8 mouse cellular contexts compared by ENCODE assay signal in the genomic region with DNA sequence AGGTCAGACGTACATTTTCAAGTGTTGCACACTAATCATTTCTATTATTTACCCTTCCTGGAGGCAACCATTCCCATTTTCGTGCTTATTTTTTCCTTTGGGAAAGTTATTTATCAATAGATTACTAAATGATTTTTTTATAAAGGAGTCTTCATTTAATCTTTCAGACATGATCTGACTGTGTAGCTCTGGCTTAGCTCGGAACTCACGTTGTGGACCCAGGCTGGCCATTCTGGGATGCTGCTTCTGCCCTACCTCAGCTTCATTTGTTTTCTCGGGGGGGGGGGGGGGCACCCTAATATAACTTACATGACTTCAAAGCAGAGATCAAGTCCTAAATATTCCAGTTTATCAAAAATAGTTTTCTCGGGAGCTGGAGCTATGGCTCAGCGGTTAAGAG. TPM values are rescaled to one million over a fixed set of nuclear protein-coding genes. Genes with fewer than 3 reads are reported as not detected.
DNase-seq lines count a peak whose midpoint lies in the region; ATAC-seq and TF ChIP-seq lines count a peak whose summit lies in the region.

No protein-coding gene starts in this region.

- H3K9ac ChIP-seq in heart, embryonic 12.5 days: no peak overlapping the region
- peak overlapping the region; percentile 51 for H3K9ac ChIP-seq in forebrain, embryonic 11.5 days (ENCODE audit: low read length)
- H3K9ac ChIP-seq in liver, embryonic 14.5 days (replicated peaks): peak overlapping the region; percentile 35

- peaks cover 6% of the 10 kb centered on the region for H3K4me1 ChIP-seq in heart, embryonic 12.5 days (replicated peaks)
- H3K4me1 ChIP-seq in forebrain, embryonic 11.5 days (replicated peaks; ENCODE audit: control insufficient read depth, insufficient read depth, low read length): peaks cover 4% of the 10 kb centered on the region; the same call in 1 of the 2 replicates
- no peaks in the 10 kb centered on the region; a peak in 2 of 4 replicates for H3K4me1 ChIP-seq in liver, embryonic 14.5 days (replicated peaks; ENCODE audit: control insufficient read depth in 2 of 2, insufficient read depth in 2 of 2, low read length in 1 of 2)

- no peak for ATAC-seq in heart, embryonic 12.5 days (ENCODE audit: insufficient number of reproducible peaks, low FRiP score)
- ATAC-seq in forebrain, embryonic 11.5 days (replicated peaks; ENCODE audit: low FRiP score): peak; percentile 55; the same call in 1 of the 2 replicates
- ATAC-seq in liver, embryonic 14.5 days (ENCODE audit: insufficient read depth): no peak
- ATAC-seq in cerebellum, adult (ENCODE audit: insufficient number of reproducible peaks, low FRiP score, low TSS enrichment): no peak

- peak overlapping the region; percentile 97 for H3K4me3 ChIP-seq in heart, embryonic 12.5 days
- H3K4me3 ChIP-seq in forebrain, embryonic 11.5 days (ENCODE audit: low read depth, low read length): peak overlapping the region; percentile 98
- peak overlapping the region; percentile 48 to 85; a peak in 3 of 4 replicates for H3K4me3 ChIP-seq in liver, embryonic 14.5 days (ENCODE audit: insufficient read depth in 1 of 2, low read depth in 2 of 2, low read length in 2 of 2)

- TF ChIP-seq EP300 in liver, embryonic 14.5 days (IDR thresholded peaks at IDR 0.05; ENCODE audit: low read depth): no peak

- TF ChIP-seq CTCF in liver, embryonic 14.5 days (IDR thresholded peaks at IDR 0.05; ENCODE audit: low read depth): no peak

- H3K27me3 ChIP-seq in heart, embryonic 12.5 days (replicated peaks): no peaks in the 10 kb centered on the region
- no peaks in the 10 kb centered on the region for H3K27me3 ChIP-seq in forebrain, embryonic 11.5 days (ENCODE audit: control insufficient read depth, insufficient read depth, low read length)
- no peaks in the 10 kb centered on the region for H3K27me3 ChIP-seq in liver, embryonic 14.5 days (ENCODE audit: control insufficient read depth, insufficient read depth, low read length)

- no peak for DNase-seq in heart, postnatal 36 days
- peak; percentile 62 for DNase-seq in A20 (ENCODE audit: low read depth, low spot score)
- peak; percentile 54 for DNase-seq in forebrain, embryonic 11.5 days (ENCODE audit: low spot score)
- no peak for DNase-seq in liver, embryonic 14.5 days (ENCODE audit: low read depth in 3 of 3, low spot score in 3 of 3)
- no peak for DNase-seq in ovary, postnatal 14 days (ENCODE audit: low spot score)
- DNase-seq in left cerebral cortex, postnatal 36 days (ENCODE audit: low spot score in 2 of 2): no peak

- no peaks in the 10 kb centered on the region for H3K9me3 ChIP-seq in heart, embryonic 12.5 days (replicated peaks)
- no peaks in the 10 kb centered on the region for H3K9me3 ChIP-seq in forebrain, embryonic 11.5 days (ENCODE audit: control insufficient read depth, low read length)
- no peaks in the 10 kb centered on the region for H3K9me3 ChIP-seq in liver, embryonic 14.5 days (ENCODE audit: control insufficient read depth, low read length)

- WGBS in heart, embryonic 12.5 days: 8% methylated on average over 7 of the region's 7 CpGs
- WGBS in forebrain, embryonic 11.5 days: 11% methylated on average over 7 of the region's 7 CpGs
- 4% methylated on average over 7 of the region's 7 CpGs for WGBS in liver, embryonic 14.5 days (ENCODE audit: insufficient replicate concordance)

- H3K27ac ChIP-seq in heart, embryonic 12.5 days (ENCODE audit: poor library complexity, severe bottlenecking): peak overlapping the region; percentile 68; the same call in 1 of the 2 replicates
- peak overlapping the region; percentile 55; the same call in 1 of the 2 replicates for H3K27ac ChIP-seq in forebrain, embryonic 11.5 days (ENCODE audit: low read depth, low read length)
- H3K27ac ChIP-seq in liver, embryonic 14.5 days: peak overlapping the region; percentile 24; the same call in 1 of the 2 replicates

- intact Hi-C loops in heart, postnatal 36 days (cut with DNase I): loop anchor here (10.0 kb wide), 1 partner anchor 311 kb away; no protein-coding TSS in a partner anchor
- intact Hi-C loops in left cerebral cortex, postnatal 36 days (cut with DNase I): loop anchor here (5.0 kb wide), 1 partner anchor 148 kb away; no protein-coding TSS in a partner anchor

- peak overlapping the region; percentile 87 for H3K4me2 ChIP-seq in heart, embryonic 12.5 days
- peak overlapping the region; percentile 47 for H3K4me2 ChIP-seq in forebrain, embryonic 11.5 days (ENCODE audit: low read depth, low read length, severe bottlenecking)
- H3K4me2 ChIP-seq in liver, embryonic 14.5 days (ENCODE audit: low read depth): peak overlapping the region; percentile 70

- H3K36me3 ChIP-seq in heart, embryonic 12.5 days: peaks cover 34% of the 10 kb centered on the region
- peaks cover 22% of the 10 kb centered on the region for H3K36me3 ChIP-seq in forebrain, embryonic 11.5 days (ENCODE audit: control insufficient read depth, insufficient read depth, low read length)
- peaks cover 34% of the 10 kb centered on the region for H3K36me3 ChIP-seq in liver, embryonic 14.5 days (replicated peaks; ENCODE audit: control insufficient read depth, insufficient read depth, low read depth)

RNA-seq across cellular contexts. Expression of a gene that starts 0.5 kb away (rescaled TPM):
- polyA plus RNA-seq in heart, embryonic 12.5 days (2016; fragmentation: Nextera tagmentation; extraction: Ambion mirVana): 171 and 182 TPM in 2 replicates
- total RNA-seq in heart, postnatal 36 days (2021): 100 to 1,000 TPM; 132 to 137 TPM
- polyA plus RNA-seq in forebrain, embryonic 11.5 days (2014; fragmentation: Nextera tagmentation; extraction: Ambion mirVana): 294 and 318 TPM in 2 replicates
- polyA plus RNA-seq in liver, embryonic 14.5 days (2012; rRNA removed): 78.1 and 137 TPM in 2 replicates
- 170 and 181 TPM in 2 replicates for polyA plus RNA-seq in liver, embryonic 14.5 days (2014; fragmentation: Nextera tagmentation; extraction: Ambion mirVana)
- 100 to 1,000 TPM; 155 to 156 TPM for total RNA-seq in left cerebral cortex, postnatal 36 days (2021)

RNA-seq across cellular contexts. Expression of a gene that starts 18.9 kb away (rescaled TPM):
- polyA plus RNA-seq in heart, embryonic 12.5 days (2016; fragmentation: Nextera tagmentation; extraction: Ambion mirVana): 52.9 and 57.4 TPM in 2 replicates
- total RNA-seq in heart, postnatal 36 days (2021): 100 to 1,000 TPM; 168 to 289 TPM
- not detected in 2 replicates for polyA plus RNA-seq in forebrain, embryonic 11.5 days (2014; fragmentation: Nextera tagmentation; extraction: Ambion mirVana)
- polyA plus RNA-seq in liver, embryonic 14.5 days (2012; rRNA removed): not detected in 2 replicates
- polyA plus RNA-seq in liver, embryonic 14.5 days (2014; fragmentation: Nextera tagmentation; extraction: Ambion mirVana): not detected in 2 replicates
- total RNA-seq in left cerebral cortex, postnatal 36 days (2021): not detected

Comparison
In these comparisons a context has a peak if more than half of its experiments do, and no peak if none do; other contexts are left out.
1. DNase-seq: peak in A20 (single experiment) and forebrain, embryonic 11.5 days (single experiment); none in heart, postnatal 36 days (0 of 2), liver, embryonic 14.5 days (0 of 3), ovary, postnatal 14 days (single experiment) and left cerebral cortex, postnatal 36 days (0 of 2).
2. RNA of a gene that starts 18.9 kb away (polyA plus RNA-seq): 52.9 to 57.4 TPM in heart, embryonic 12.5 days; not detected in liver, embryonic 14.5 days and not detected in forebrain, embryonic 11.5 days; every median in the first group is over 10 times any median in the second.
3. Peak in every context shown above with its lines, with median percentiles within 50 percentile points of each other: H3K27ac ChIP-seq, H3K4me2 ChIP-seq and H3K4me3 ChIP-seq.